Mouse (Mus musculus) neural tube, embryonic 12.5 days (tissue): ENCODE results near the gene Celf3. TPM values are rescaled to one million over a fixed set of nuclear protein-coding genes. Genes with fewer than 3 reads are reported as not detected.

Source experiments
- ATAC-seq: fragments of 200-750 bp; cut with Nextera tagmentation; 2 replicates; pipeline ENCODE4 v1.8.0; 2017; ENCODE audit warnings: low read depth, mild to moderate bottlenecking, moderate TSS enrichment, moderate library complexity; ENCODE audit not compliant: low FRiP score
- H3K27ac ChIP-seq: fragments of 300-500 bp; sonication (generic); 2 replicates; pipeline ENCODE4 v1.5.1; 2016
- H3K27me3 ChIP-seq: fragments of 300-500 bp; sonication (generic); replicated peaks from 2 replicates; pipeline ENCODE4 v1.6.1; 2016; ENCODE audit warnings: mild to moderate bottlenecking
- H3K36me3 ChIP-seq: fragments of 300-500 bp; sonication (generic); 2 replicates; pipeline ENCODE4 v1.6.1; 2016; ENCODE audit warnings: mild to moderate bottlenecking
- H3K4me1 ChIP-seq: fragments of 300-500 bp; sonication (generic); 2 replicates; pipeline ENCODE4 v1.6.1; 2016
- H3K4me2 ChIP-seq: fragments of 300-500 bp; sonication (generic); replicated peaks from 2 replicates; pipeline ENCODE4 v1.6.1; 2016; ENCODE audit warnings: mild to moderate bottlenecking
- H3K4me3 ChIP-seq: fragments of 300-500 bp; sonication (generic); 2 replicates; pipeline ENCODE4 v1.5.1; 2016
- H3K9ac ChIP-seq: fragments of 300-500 bp; sonication (generic); 2 replicates; pipeline ENCODE4 v1.6.1; 2016; ENCODE audit warnings: mild to moderate bottlenecking
- H3K9me3 ChIP-seq: fragments of 300-500 bp; sonication (generic); 2 replicates; pipeline ENCODE4 v1.6.1; 2016; ENCODE audit warnings: mild to moderate bottlenecking
- WGBS: fragments of 180-500 bp; shearing (Covaris S2); methylation state at CpG from one replicate; pipeline ENCODE4 v1.1.7; 2016; 5-methylcytosine and 5-hydroxymethylcytosine counted together
- polyA plus RNA-seq: library from polyadenylated mRNA; unstranded; fragments of >200 nt; fragmentation: Nextera tagmentation; extraction: Ambion mirVana; gene quantifications from 2 replicates; pipeline ENCODE4 v1.2.1, GENCODE M21; 2016

The Celf3 gene
- 204 and 222 TPM in 2 replicates for polyA plus RNA-seq

- peaks cover 48% of the 10 kb centered on the region for H3K4me1 ChIP-seq
- peak; percentile 90 for ATAC-seq
Measured at GRCm38 (mm10) chr3:94477981-94478422, at the start of gene Celf3. Gene Celf3 (plus strand): TSS chr3:94478295.

GRCm38 (mm10) chr3:94430980-94431379 is 47.1 kb upstream of the Celf3 start:
- Histone ChIP-seq H3K4me1 (no peaks in the 10 kb centered on the region), H3K27ac (no peak overlapping the region), H3K4me2 (no peak overlapping the region), H3K9ac (no peak overlapping the region), H3K36me3 (peaks cover 15% of the 10 kb centered on the region; the same call in 1 of the 2 replicates), H3K27me3 (no peaks in the 10 kb centered on the region), H3K4me3 (no peak overlapping the region), H3K9me3 (no peaks in the 10 kb centered on the region)
- ATAC-seq: no peak
- WGBS: 88% methylated on average over 2 of the region's 2 CpGs

More at GRCm38 (mm10) chr3:94477981-94478422, at the start of gene Celf3:
- no peaks in the 10 kb centered on the region for H3K9me3 ChIP-seq
- WGBS: under 1% methylated on average over 14 of the region's 14 CpGs
- peak within 1 kb of the TSS; percentile 82 for H3K4me2 ChIP-seq
- peak within 1 kb of the TSS; percentile 86 for H3K9ac ChIP-seq
- peaks cover 6% of the 10 kb centered on the region; the same call in 1 of the 2 replicates for H3K27me3 ChIP-seq
- peaks cover 9% of the 10 kb centered on the region; the same call in 1 of the 2 replicates for H3K36me3 ChIP-seq
- H3K4me3 ChIP-seq: peak within 1 kb of the TSS; percentile 59
- H3K27ac ChIP-seq: peak within 1 kb of the TSS; percentile 54

- H3K27me3 ChIP-seq: no peaks in the 10 kb centered on the region
- no peak overlapping the region for H3K9ac ChIP-seq
- no peak overlapping the region for H3K4me3 ChIP-seq
- ATAC-seq: no peak
- 88% methylated on average over 2 of the region's 2 CpGs for WGBS
- H3K4me1 ChIP-seq: no peaks in the 10 kb centered on the region
- no peak overlapping the region for H3K27ac ChIP-seq
- no peak overlapping the region for H3K4me2 ChIP-seq
- no peaks in the 10 kb centered on the region for H3K9me3 ChIP-seq
- H3K36me3 ChIP-seq: peaks cover 4% of the 10 kb centered on the region; the same call in 1 of the 2 replicates
Measured at GRCm38 (mm10) chr3:94434305-94434704, 43.8 kb upstream of the Celf3 start.

GRCm38 (mm10) chr3:94436420-94436819 is 41.7 kb upstream of the Celf3 start:
- WGBS: 84% methylated on average over 9 of the region's 9 CpGs
- Histone ChIP-seq H3K27ac (no peak overlapping the region), H3K4me1 (no peaks in the 10 kb centered on the region), H3K4me2 (no peak overlapping the region), H3K4me3 (no peak overlapping the region), H3K36me3 (no peaks in the 10 kb centered on the region; the same call in 1 of the 2 replicates), H3K9me3 (no peaks in the 10 kb centered on the region), H3K9ac (no peak overlapping the region), H3K27me3 (no peaks in the 10 kb centered on the region)
- no peak for ATAC-seq

GRCm38 (mm10) chr3:94441182-94441581 is 36.9 kb upstream of the Celf3 start:
- 35% methylated on average over 3 of the region's 3 CpGs for WGBS
- Histone ChIP-seq H3K4me3 (no peak overlapping the region), H3K36me3 (peaks cover 18% of the 10 kb centered on the region), H3K4me1 (peaks cover 10% of the 10 kb centered on the region), H3K9ac (no peak overlapping the region), H3K9me3 (no peaks in the 10 kb centered on the region), H3K4me2 (no peak overlapping the region), H3K27me3 (no peaks in the 10 kb centered on the region), H3K27ac (no peak overlapping the region)
- no peak for ATAC-seq

GRCm38 (mm10) chr3:94442951-94443596 is 35.0 kb upstream of the Celf3 start, which contains the start of gene Mrpl9:
Gene Mrpl9 (plus strand): TSS chr3:94443318.
- Histone ChIP-seq H3K4me2 (peak within 1 kb of the TSS; percentile 91), H3K27me3 (no peaks in the 10 kb centered on the region), H3K4me1 (peaks cover 10% of the 10 kb centered on the region), H3K27ac (0 out of 2 replicates have a peak within 1 kb of the TSS, but pooled peaks have one; percentile 46), H3K9me3 (no peaks in the 10 kb centered on the region), H3K4me3 (peak within 1 kb of the TSS; percentile 95), H3K9ac (peak within 1 kb of the TSS; percentile 89), H3K36me3 (peaks cover 36% of the 10 kb centered on the region)
- ATAC-seq: peak; percentile 97
- WGBS: 1% methylated on average over 39 of the region's 39 CpGs

- Histone ChIP-seq H3K36me3 (peaks cover 40% of the 10 kb centered on the region), H3K4me1 (peaks cover 10% of the 10 kb centered on the region), H3K9me3 (no peaks in the 10 kb centered on the region), H3K4me2 (peak within 1 kb of the TSS; percentile 91), H3K9ac (peak within 1 kb of the TSS; percentile 89), H3K27me3 (no peaks in the 10 kb centered on the region), H3K4me3 (peak within 1 kb of the TSS; percentile 95), H3K27ac (0 out of 2 replicates have a peak within 1 kb of the TSS, but pooled peaks have one; percentile 46)
- WGBS: 1% methylated on average over 24 of the region's 24 CpGs
- ATAC-seq: peak; percentile 63
Measured at GRCm38 (mm10) chr3:94443597-94443964, 34.5 kb upstream of the Celf3 start, which contains the start of gene Oaz3. Gene Oaz3 (minus strand): TSS chr3:94443915.

- no peak for ATAC-seq
- H3K4me1 ChIP-seq: peaks cover 3% of the 10 kb centered on the region
- no peaks in the 10 kb centered on the region for H3K9me3 ChIP-seq
- no peak overlapping the region for H3K27ac ChIP-seq
- H3K27me3 ChIP-seq: no peaks in the 10 kb centered on the region
- no peak overlapping the region for H3K4me3 ChIP-seq
- H3K36me3 ChIP-seq: peaks cover 50% of the 10 kb centered on the region
- H3K4me2 ChIP-seq: no peak overlapping the region
- WGBS: 91% methylated on average over 2 of the region's 2 CpGs
- no peak overlapping the region for H3K9ac ChIP-seq
Measured at GRCm38 (mm10) chr3:94449377-94449776, 28.7 kb upstream of the Celf3 start.

- no peaks in the 10 kb centered on the region; the same call in 1 of the 2 replicates for H3K27me3 ChIP-seq
- H3K4me2 ChIP-seq: peak overlapping the region; percentile 47
- H3K4me3 ChIP-seq: peak overlapping the region; percentile 13; the same call in 1 of the 2 replicates
- H3K9ac ChIP-seq: no peak overlapping the region
- ATAC-seq: peak; percentile 88
- no peaks in the 10 kb centered on the region for H3K36me3 ChIP-seq
- 2% methylated on average over 12 of the region's 12 CpGs for WGBS
- no peak overlapping the region for H3K27ac ChIP-seq
- no peaks in the 10 kb centered on the region for H3K4me1 ChIP-seq
- H3K9me3 ChIP-seq: 0 out of 2 replicates have a peak, but pooled peaks cover 3% of the 10 kb centered on the region
Measured at GRCm38 (mm10) chr3:94456529-94457000, 21.5 kb upstream of the Celf3 start.

- Histone ChIP-seq H3K9me3 (0 out of 2 replicates have a peak, but pooled peaks cover 3% of the 10 kb centered on the region), H3K27ac (no peak overlapping the region), H3K36me3 (no peaks in the 10 kb centered on the region), H3K9ac (no peak overlapping the region), H3K4me3 (no peak overlapping the region), H3K4me2 (peak overlapping the region; percentile 47; the same call in 1 of the 2 replicates), H3K4me1 (no peaks in the 10 kb centered on the region), H3K27me3 (no peaks in the 10 kb centered on the region; the same call in 1 of the 2 replicates)
- ATAC-seq: 0 out of 2 replicates have a peak, but pooled peaks have one; percentile 48
- WGBS: 80% methylated on average over 3 of the region's 3 CpGs
Measured at GRCm38 (mm10) chr3:94457055-94457454, 21.0 kb upstream of the Celf3 start.

- H3K9ac ChIP-seq: no peak overlapping the region
- ATAC-seq: no peak
- H3K4me1 ChIP-seq: peaks cover 12% of the 10 kb centered on the region
- no peak overlapping the region for H3K27ac ChIP-seq
- no peak overlapping the region for H3K4me2 ChIP-seq
- H3K4me3 ChIP-seq: no peak overlapping the region
- H3K36me3 ChIP-seq: no peaks in the 10 kb centered on the region
- 0 out of 2 replicates have a peak, but pooled peaks cover 3% of the 10 kb centered on the region for H3K9me3 ChIP-seq
- WGBS: 94% methylated on average over 2 of the region's 2 CpGs
- no peaks in the 10 kb centered on the region; the same call in 1 of the 2 replicates for H3K27me3 ChIP-seq
Measured at GRCm38 (mm10) chr3:94459834-94460233, 18.3 kb upstream of the Celf3 start.

GRCm38 (mm10) chr3:94463926-94464578 is 14.0 kb upstream of the Celf3 start:
- peak; percentile 81 for ATAC-seq
- Histone ChIP-seq H3K4me2 (no peak overlapping the region; the same call in 1 of the 2 replicates), H3K4me1 (peaks cover 23% of the 10 kb centered on the region), H3K9ac (no peak overlapping the region), H3K27me3 (no peaks in the 10 kb centered on the region), H3K27ac (no peak overlapping the region), H3K36me3 (no peaks in the 10 kb centered on the region), H3K4me3 (no peak overlapping the region), H3K9me3 (0 out of 2 replicates have a peak, but pooled peaks cover under 1% of the 10 kb centered on the region)
- 47% methylated on average over 11 of the region's 11 CpGs for WGBS
